Mouse (Mus musculus): ENCODE measurements at regions not wholly inside any gene's neighbourhood (a gene's known extent, or its start where the extent isn't known, plus 50 kb on each side); places are given as distances from the start of the nearest gene placed in this dataset.
"Not testable (repeated sequence)": the region's sequence is repeated elsewhere in the genome, so short reads cannot be mapped to it uniquely, and the experiment has no call there.

DNA sequence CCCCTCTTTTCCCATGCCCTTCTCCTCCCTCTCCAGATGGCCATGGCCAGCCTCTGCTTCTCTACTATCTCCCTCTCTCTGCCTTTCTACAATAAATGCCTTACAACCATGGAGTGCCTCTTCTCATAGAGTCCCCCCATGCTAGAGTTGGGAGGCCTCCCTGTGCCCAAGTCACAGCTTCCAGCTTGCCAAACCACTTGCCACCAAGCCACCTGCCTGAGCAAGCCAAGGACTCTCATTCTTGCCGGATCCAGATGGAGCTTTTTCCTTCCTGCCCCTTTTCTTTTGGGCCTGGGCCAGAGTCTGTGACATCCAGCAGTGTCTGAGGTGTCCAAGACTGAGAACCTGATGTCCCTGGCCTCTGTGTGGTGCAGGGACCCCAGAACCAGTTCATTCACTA lies 367.4 kb upstream of the Arhgap42 start:
- in situ Hi-C loops (cut with MseI, MboI) = no loop called here

DNA sequence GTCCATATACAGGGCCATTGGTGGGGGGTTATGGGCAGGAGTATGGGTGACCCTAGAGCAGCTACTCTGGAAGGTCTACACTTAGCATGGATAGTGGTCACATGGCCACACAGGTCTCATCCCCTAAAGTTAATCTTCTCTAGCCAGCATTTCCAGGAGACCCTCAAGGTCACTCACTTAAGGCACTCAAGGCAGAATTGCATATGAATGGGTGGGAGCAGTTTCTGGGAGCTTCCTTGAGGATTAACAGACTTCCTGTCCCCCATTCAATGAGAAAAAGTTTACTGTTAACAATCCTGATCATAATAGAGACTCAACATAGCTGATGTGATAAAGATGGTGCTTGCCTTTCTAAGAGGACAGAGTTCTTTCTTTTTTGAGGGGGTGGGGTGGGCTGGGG lies 352.4 kb upstream of the Arhgap42 start:
- in situ Hi-C loops (cut with MseI, MboI) = no loop called here

DNA sequence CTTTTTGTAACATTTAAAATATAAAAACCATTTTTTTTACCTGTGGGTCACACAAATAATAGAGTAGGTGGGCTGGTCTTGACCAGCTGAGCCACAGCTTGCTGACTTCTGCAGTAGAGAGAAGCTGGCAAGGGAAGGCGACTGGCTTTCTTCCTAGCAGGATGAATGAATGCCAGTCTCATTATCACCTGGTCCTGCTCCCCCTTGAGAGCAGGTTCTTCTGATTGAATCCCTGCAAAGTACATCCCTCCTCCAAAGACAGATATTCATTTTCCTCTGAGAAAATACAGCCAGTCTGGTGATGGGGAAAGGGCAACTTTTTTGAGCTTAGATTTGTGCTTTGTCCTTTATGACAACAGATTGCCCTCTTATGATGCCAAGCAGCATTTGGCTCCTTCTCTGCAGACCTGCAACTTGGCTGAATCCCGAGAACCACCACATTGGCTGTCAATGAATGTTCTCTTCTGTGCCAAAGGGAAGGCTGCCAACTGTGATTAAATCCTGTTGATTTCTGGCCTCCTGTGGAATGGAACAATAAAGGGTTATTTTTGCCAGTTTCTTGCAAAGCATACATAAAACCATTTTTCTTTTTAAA lies 344.2 kb upstream of the Arhgap42 start:
- in situ Hi-C loops (cut with MseI, MboI) = no loop called here

DNA sequence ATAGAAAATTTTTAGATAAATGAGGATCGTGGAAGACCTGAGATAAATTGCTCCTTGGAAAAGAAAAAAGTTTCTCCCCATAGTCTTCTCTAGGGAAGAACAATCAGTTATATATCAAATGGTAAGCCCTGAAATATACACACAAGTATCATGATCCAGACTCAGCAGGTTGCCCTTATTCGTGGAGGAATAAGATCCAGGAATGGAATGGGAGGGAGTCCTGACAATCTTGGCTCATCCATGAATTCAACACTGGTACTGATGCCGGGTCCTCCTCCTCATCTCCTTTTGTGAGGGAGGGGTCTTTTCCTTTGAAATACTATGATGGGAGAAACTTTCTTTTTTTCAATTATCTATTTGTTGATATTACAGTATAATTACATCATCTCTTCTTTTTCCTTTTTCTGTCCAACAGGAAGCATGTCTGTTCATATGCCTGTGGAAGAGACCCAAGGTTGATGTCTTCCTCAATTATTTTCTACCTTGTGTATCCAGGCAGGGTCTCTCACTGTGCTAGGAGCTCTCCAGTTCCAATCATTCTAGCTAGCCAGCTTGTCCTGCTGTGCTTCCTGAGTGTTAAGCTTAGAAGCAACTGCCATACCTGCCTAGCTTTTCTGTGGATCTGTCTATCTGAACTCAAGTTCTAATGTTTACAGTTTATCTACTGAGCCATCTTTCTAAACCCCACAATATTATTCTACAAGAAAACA lies 343.6 kb upstream of the Arhgap42 start:
- in situ Hi-C loops (cut with MseI, MboI) = no loop called here

DNA sequence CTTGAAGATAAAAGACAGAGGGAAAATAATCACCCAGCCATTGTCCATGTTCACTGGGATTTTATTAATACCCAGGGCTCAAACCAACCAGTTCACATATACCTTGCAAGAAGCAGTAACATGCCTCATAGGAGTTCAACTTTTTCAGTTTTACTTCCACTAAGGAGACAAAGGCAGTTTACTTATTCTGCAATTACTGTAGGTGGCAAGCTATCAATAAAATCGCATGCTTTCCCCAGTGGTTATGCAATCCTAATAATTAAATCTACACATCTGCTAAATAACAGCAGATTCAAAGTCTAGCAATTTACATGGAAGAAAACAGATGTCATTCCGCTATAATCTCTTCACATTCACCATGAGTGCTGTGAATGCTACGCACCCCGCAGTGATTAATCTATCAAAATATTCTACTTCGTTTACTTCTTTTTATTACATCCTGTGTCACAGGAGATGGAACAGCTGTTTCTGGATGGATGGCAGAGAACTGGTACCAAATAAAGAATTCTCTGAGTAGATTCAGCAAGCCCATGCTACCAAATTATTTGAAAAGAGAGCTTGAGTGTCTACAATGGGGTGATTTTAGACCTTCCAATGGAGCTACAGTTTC lies 329.2 kb upstream of the Arhgap42 start:
- in situ Hi-C loops (cut with MseI, MboI) = no loop called here

DNA sequence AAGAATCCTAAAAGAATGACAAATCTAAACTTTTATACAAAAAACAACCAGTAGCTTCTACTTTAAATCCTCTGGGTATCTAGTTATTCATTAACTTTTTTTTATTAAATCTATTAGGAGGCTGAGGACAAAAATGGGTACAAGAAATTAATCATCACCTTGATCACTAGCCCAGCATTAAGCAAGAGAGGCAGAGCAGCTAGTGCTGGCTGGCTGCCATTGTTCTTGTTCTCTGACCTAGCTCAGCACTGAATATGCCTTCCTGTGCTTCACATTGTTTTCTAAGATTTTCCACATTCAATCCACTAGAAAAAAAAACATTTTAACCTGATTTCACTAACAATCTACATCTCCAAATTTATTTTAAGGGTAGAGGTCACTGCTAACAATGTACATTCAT lies 325.6 kb upstream of the Arhgap42 start:
- in situ Hi-C loops (cut with MseI, MboI) = no loop called here

DNA sequence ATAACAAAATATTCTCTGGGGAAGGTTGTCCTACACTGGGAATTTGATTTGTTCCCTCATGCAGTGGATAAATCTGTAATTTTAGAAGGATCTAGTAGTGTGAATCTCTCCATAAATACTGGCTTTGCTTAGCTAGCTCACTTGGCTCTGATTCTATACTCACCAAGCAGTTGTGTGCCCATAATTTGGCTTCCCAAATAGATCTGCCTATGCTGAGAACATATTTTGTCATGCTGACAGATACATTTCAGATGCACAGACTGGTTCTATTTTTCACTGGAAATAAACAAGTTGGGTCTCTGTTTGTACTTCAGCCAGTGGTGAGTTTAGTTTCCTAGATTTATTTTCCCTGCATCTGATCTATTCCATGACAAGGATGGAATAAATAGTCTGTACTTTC lies 309.8 kb upstream of the Arhgap42 start:
- in situ Hi-C loops (cut with MseI, MboI) = no loop called here

DNA sequence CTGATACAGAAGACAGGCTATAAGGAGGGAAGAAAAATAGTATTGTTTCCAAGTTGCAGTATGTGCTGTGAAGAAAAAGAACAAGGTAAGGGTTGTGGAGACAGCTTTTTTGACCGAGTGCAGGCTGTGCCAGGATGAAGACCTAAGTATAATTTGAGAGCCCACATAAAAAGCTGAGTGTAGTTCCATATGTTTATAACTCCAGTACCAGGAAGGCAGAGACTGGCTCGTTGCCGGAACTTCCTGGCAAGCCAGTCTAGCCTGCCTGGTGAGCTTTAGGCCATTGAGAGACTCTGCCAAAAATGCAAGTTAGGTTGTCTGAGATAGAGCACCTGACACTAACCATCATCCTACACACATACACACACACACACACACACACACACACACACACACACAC lies 308.7 kb upstream of the Arhgap42 start:
- in situ Hi-C loops (cut with MseI, MboI) = no loop called here

DNA sequence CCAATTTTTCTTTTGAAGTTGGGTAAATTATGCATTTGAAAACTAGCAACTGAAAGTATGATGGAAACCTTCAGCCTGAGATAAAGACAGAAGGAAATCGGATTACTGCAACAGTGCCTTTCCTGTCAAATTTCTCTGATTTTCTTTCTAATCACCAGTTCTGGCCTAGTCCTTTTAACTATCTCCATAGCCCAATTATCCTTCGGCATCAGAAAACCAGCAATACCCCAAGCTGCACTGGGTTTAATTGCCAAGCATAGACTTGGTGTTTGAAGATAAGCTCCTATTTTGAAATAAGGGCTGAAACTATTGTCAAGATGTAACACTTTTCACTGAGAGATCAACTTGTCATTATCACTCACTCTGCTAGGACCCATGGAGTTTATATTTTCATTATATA lies 308.2 kb upstream of the Arhgap42 start:
- in situ Hi-C loops (cut with MseI, MboI) = no loop called here

DNA sequence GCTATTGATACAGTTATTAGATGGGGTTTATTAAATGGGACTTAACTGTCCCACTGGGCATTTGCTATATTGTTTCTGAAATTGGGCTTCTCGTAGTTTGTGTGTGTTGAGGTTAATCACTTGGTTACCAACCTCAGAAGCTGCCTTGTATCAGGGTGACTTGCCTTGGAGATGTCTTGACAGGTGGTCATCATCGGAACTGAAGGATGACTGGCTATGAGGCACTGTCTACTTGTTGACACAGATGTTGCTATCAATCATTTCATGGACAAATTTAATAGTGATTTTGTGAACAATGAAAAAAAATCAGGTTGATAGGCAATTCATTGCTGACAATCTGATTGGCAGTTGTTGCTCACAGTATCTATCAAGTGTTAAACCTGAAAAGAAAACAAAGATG lies 261.4 kb upstream of the Arhgap42 start:
- in situ Hi-C loops (cut with MseI, MboI) = no loop called here

DNA sequence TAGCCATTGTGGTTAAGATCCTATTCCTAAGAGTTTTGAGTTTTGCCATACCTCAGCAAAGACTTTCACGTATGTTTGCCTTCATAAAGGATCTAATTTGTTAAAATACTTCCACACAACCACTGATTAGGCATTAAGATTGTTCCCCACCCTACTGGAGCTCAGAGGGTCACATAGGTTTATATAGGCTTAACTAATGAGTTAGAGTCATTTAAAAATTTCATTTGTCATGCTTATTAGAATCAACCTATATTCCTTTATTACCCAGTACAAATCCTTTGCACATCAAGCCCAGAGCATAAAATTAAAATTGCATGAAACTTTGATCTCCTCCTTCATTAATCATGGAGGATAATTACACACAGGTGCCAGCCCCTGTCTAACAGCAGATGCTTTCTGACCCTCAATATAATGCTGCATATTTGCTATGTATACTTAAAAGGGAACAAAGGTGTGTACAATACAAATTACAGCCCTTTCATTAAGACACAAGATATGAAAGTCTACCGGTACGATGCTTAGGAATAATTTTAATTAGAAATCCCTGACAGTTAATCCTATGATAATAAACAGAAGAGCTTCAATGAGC lies 254.8 kb upstream of the Arhgap42 start:
- in situ Hi-C loops (cut with MseI, MboI) = no loop called here

DNA sequence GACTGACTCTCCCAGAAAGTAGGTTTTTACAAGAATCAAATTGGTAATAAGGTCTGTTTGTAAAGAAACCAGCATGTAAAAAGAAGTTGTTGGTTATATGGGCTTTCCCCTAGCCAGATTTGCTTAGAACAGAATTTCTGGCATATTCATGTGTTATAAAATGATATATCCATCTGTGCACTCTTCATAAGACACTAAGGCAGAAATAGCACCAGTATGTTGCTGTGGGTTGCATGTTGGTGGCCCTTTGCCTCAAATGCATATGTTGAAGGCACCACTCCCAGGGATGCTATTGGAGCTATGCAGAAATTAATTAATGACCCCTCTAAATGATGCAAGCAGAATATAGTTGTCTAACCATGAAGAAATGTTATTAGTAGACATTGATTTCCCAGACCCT lies 238.2 kb upstream of the Arhgap42 start:
- in situ Hi-C loops (cut with MseI, MboI) = no loop called here

DNA sequence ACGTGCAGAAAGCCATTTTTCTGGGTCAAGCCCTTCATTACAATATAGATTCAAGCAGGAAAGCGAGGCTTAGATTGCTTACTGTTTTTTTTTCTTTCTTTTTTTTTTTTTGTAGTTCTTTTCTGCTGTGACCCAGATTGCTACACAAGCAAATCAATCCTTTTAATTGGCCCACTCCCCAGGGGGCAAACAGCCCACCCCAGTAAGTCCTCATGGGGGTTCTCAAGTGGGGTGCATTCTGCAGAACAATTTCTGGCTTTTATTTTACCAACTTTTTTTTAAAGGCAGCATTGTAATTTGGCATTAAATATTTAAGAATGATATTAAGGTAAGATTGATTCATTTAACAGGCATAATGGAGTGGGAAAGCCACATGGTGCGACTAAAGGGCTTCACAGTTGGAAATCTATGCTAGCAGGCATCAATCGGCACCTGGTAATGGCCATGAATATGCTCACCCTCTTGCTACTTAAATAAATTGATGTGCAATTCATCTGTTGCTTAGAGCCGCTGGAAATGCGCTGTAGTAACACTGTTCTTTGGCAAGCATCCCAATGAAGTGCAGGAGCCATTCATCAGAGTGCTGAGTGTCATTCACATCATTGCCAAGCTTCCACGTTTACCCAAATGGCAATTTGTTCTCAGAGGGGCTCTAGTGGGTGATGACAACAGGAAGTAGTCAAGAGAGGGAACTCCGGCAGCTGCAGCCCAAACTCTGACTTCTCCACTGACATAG lies 236.3 kb upstream of the Arhgap42 start:
- in situ Hi-C loops (cut with MseI, MboI) = no loop called here

DNA sequence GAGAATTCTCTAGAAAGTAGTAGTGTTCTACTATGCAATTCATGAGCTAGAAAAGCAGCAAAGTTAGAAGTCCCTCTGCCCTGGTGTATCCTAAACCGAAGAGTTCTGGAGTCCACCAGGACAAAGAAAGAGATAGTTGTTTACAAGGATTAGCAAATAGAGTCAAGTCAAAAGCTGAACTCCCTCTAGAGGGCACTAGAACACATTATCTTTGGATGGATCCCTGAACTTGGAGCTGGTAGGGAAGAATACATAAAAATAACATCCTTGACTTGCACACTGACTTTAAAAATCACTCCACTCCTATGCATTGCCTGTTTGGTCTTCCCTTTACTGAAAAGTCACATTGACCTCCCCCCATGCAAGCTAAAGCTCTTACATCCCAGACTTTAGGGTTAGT lies 205.3 kb upstream of the Arhgap42 start:
- in situ Hi-C loops (cut with MseI, MboI) = no loop called here

DNA sequence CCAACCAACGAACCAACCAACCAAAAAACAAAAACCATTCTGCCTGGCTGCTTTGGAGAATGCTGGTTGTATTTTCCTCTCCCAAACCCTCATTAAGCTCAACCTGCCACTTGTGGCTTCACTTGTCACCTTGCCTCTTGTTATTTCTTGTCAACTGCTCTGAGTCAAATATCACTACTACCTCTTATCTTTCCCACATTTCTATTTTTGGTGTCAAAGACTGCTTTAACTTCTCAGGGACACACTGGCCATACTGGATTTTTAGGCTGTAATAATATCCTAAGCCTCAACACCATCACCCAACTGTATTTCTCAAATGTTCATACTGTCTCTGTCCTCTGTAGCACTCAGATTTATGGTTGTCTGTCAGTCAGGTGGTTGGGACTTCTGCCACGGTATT lies 181.4 kb upstream of the Arhgap42 start:
- in situ Hi-C loops (cut with MseI, MboI) = no loop called here

DNA sequence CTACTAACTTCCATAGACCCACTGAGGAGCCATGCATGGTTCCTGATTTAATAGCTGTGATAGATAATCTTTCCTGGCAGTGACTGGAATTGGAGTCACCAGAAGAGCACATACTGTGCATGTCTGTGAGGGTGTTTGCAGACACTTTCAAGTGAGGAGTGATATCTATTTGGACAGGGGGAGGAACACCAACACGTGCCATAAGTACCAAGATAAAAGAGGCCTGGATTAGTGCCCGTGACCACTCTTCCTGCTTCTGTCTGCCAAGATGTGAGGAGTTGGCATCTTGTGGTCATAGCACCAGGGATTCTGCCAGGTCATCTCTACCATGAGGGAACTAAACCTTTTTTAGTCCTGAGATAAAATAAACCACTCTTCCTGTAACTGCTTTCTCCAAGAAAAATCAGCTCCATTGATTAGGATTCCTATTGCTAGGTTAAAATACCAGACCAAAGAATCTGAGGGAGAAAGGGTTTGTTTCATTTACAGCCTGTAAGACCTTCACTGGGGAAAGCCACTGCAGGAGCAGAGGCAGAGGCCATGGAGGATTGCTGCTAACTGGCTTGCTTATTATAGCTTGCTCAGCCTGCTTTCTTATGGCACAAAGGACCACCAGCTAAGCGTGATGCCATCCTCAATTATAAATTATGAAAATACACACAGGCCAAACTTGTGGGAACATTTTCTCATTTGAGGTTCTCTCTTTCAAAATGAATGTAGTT lies 173.7 kb upstream of the Arhgap42 start:
- in situ Hi-C loops (cut with MseI, MboI) = no loop called here

DNA sequence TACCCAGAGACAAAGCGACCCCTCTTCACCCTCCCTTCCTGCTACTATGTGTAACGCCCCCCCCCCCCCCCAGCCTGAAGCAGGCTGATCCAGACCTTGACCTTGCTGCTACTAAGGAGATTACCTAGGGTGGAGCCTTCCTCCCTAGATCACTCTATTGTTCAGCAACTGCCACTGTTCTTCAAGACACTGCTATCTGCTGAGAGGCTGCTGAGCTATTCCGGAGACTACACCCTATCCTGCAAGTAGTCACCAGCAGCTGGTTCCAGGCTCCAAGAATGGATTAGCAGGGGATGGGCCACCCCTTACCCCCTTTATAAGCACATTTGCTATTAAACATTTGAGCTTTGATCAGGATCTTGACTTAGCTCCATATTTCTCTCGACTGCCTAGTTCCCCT lies 155.3 kb upstream of the Arhgap42 start:
- in situ Hi-C loops (cut with MseI, MboI) = not testable (repeated sequence)

DNA sequence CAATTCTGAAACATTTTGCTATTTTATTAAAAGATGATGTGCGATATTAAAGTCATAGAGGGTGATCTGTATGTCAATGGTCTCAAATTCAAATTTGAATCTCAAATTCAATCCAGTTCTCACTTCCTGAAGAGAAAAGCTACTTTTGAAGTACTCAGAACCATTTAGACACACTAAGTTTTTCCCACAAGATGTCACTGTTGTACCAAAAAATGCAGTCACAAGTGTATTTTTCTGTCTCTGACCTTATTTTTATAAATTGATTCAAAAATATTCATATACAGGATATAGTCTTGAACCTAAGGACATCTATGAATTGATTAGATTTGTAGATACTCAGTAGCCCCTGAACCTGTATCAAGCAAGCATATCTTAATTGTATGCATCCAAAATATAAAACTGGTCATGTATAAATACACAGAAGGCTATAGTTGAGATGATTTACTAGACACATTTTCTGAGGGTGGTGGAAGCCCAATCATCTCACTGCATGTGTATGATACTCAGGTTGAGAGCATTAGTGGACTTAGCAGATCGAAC lies 137.8 kb upstream of the Arhgap42 start:
- in situ Hi-C loops (cut with MseI, MboI) = loop anchor here in 1 of 2 experiments (5.0 kb wide), 1 partner anchor 324 kb away; no protein-coding TSS in a partner anchor

DNA sequence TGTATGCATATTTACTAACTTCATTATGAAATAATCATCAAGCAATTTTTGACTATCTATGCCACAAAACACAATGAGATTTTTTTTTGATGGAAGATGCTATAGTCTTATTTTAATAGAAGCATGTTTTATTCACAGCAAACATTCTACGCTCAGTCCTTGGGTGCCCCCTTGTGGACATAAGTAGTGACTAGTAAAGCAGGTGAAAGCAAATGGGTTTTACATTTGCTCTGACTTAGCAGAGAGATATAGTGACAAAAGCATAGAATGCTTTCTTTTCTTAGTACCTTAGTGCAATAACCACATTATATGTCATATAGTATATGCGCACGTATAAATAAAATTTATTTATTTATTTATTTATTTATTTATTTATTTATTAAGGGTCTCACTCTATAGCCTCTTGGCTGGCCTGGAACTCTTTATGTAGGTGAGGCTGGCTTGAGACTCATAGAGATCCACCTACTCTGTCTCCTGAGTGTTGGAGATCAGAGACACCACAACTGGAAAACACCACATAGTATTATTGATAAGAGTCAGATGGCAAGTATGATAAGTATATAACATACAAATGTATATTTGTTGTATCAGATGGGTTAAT lies 136.5 kb upstream of the Arhgap42 start:
- in situ Hi-C loops (cut with MseI, MboI) = loop anchor here in 1 of 2 experiments (5.0 kb wide), 1 partner anchor 323 kb away; no protein-coding TSS in a partner anchor

DNA sequence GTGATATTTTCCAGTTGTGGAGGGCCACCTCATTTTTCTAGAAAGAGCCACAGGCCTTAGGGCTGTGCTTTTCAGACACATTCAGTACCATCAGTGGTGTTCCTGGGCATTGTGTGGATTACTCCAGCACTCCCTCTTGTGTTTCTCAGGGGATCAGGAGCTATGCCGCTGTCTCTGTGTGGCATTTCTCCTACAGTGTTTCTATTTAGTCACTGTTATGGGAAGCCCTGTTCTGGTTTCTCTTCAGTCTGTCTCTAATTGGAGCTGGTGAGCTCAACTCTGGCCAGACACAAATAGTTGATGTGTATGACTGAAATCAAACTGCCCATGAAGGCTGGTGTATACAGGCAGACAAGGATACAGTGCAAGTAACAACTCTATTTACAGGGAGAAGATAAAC lies 133.7 kb upstream of the Arhgap42 start:
- in situ Hi-C loops (cut with MseI, MboI) = loop anchor here in 1 of 2 experiments (5.0 kb wide), 1 partner anchor 320 kb away; no protein-coding TSS in a partner anchor

DNA sequence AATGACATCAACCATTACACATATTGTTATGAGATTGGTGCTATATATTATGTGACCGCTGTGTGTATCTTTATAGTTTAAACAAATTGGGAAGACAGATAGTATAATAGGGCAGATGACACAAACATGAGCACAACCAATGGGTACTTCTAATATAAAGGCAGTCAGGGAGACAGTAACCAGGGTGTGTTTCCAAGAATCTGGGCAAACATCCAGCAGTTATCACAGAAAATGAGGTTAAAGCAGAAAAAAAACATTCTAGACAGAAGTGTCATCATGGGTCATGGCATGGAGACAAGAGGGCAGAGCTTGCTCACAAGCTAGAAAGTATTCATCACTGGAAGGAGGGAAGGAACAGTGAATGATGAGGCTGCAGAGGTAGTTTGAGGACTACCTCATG lies 129.8 kb upstream of the Arhgap42 start:
- in situ Hi-C loops (cut with MseI, MboI) = no loop called here

Measured in mouse trophoblast stem cell (cell line).